7 mouse cellular contexts compared by ENCODE assay signal in genomic region chr7:15945721-15946536, GRCm38 (mm10). TPM values are rescaled to one million over a fixed set of nuclear protein-coding genes. Genes with fewer than 3 reads are reported as not detected.
A peak's percentile ranks its signal among the peaks of the same experiment; 100 is the strongest.
DNase-seq lines count a peak whose midpoint lies in the region; ATAC-seq and TF ChIP-seq lines count a peak whose summit lies in the region.

Gene Nop53, minus strand, starts transcription at chr7:15946074.

- no peaks in the 10 kb centered on the region for H3K27me3 ChIP-seq in embryonic facial prominence, embryonic 12.5 days
- H3K27me3 ChIP-seq in kidney, adult 2 months (replicated peaks; ENCODE audit: control insufficient read depth, insufficient read depth, low read length), result no peaks in the 10 kb centered on the region
- H3K27me3 ChIP-seq in limb, embryonic 12.5 days, result 0 out of 2 replicates have a peak, but pooled peaks cover 3% of the 10 kb centered on the region
- no peaks in the 10 kb centered on the region for H3K27me3 ChIP-seq in midbrain, embryonic 15.5 days (replicated peaks)
- no peaks in the 10 kb centered on the region for H3K27me3 ChIP-seq in spleen, adult 2 months (ENCODE audit: control insufficient read depth, insufficient read depth, low read length)

- no peaks in the 10 kb centered on the region for H3K9me3 ChIP-seq in embryonic facial prominence, embryonic 12.5 days
- no peaks in the 10 kb centered on the region for H3K9me3 ChIP-seq in limb, embryonic 12.5 days
- H3K9me3 ChIP-seq in midbrain, embryonic 15.5 days, result no peaks in the 10 kb centered on the region

- no peak for TF ChIP-seq CTCF in kidney, adult 2 months (conservative IDR thresholded peaks at IDR 0.05; ENCODE audit: insufficient read depth, insufficient read length, low read depth, low read length)
- no peak for TF ChIP-seq CTCF in spleen, adult 2 months (IDR thresholded peaks at IDR 0.05; ENCODE audit: extremely low read depth, insufficient read depth, insufficient read length, insufficient replicate concordance)

- peak; percentile 87 for ATAC-seq in embryonic facial prominence, embryonic 12.5 days (ENCODE audit: insufficient number of reproducible peaks, insufficient read depth, low FRiP score, low TSS enrichment)
- peak; percentile 88 for ATAC-seq in limb, embryonic 12.5 days (ENCODE audit: insufficient number of reproducible peaks, insufficient read depth, low FRiP score, low TSS enrichment, low read depth)
- ATAC-seq in midbrain, embryonic 15.5 days (replicated peaks), result peak; percentile 96

- H3K4me2 ChIP-seq in embryonic facial prominence, embryonic 12.5 days (replicated peaks), result peak within 1 kb of the TSS; percentile 91
- H3K4me2 ChIP-seq in limb, embryonic 12.5 days, result peak within 1 kb of the TSS; percentile 93
- peak within 1 kb of the TSS; percentile 78 for H3K4me2 ChIP-seq in midbrain, embryonic 15.5 days

- peak within 1 kb of the TSS; percentile 86 for H3K27ac ChIP-seq in embryonic facial prominence, embryonic 12.5 days
- peak within 1 kb of the TSS; percentile 97 for H3K27ac ChIP-seq in kidney, adult 2 months (ENCODE audit: insufficient read depth, low read depth, low read length)
- peak within 1 kb of the TSS; percentile 90 for H3K27ac ChIP-seq in limb, embryonic 12.5 days
- H3K27ac ChIP-seq in midbrain, embryonic 15.5 days, result peak within 1 kb of the TSS; percentile 97
- H3K27ac ChIP-seq in spleen, adult 2 months (ENCODE audit: insufficient read depth, low read length), result peak within 1 kb of the TSS; percentile 97

- DNase-seq in adrenal gland, postnatal 25 days, result peak; percentile 91
- DNase-seq in heart, adult 18-20 months, result peak; percentile 96
- peak; percentile 98 for DNase-seq in kidney, adult 2 months
- peak; percentile 84 to 98 for DNase-seq in spleen, adult 2 months (ENCODE audit: low read depth in 1 of 2, low spot score in 2 of 2)

- H3K36me3 ChIP-seq in embryonic facial prominence, embryonic 12.5 days, result peaks cover 35% of the 10 kb centered on the region
- H3K36me3 ChIP-seq in kidney, adult 2 months (ENCODE audit: control insufficient read depth, insufficient read depth, low read length), result no peaks in the 10 kb centered on the region; the same call in 1 of the 2 replicates
- H3K36me3 ChIP-seq in limb, embryonic 12.5 days, result peaks cover 34% of the 10 kb centered on the region
- peaks cover 20% of the 10 kb centered on the region for H3K36me3 ChIP-seq in midbrain, embryonic 15.5 days (replicated peaks)
- H3K36me3 ChIP-seq in spleen, adult 2 months (ENCODE audit: control insufficient read depth, insufficient read depth, low read length), result peaks cover 25% of the 10 kb centered on the region

- no peak for TF ChIP-seq POLR2A in kidney, adult 2 months (IDR thresholded peaks at IDR 0.05; ENCODE audit: low read depth, low read length)
- TF ChIP-seq POLR2A in spleen, adult 2 months (IDR thresholded peaks at IDR 0.05; ENCODE audit: low read depth, low read length), result peak; percentile 36; the same call in 1 of the 2 replicates

- WGBS in embryonic facial prominence, embryonic 12.5 days, result 1% methylated on average over 59 of the region's 59 CpGs
- WGBS in kidney, adult 2 months, result 1% methylated on average over 59 of the region's 59 CpGs
- WGBS in limb, embryonic 12.5 days, result 2% methylated on average over 59 of the region's 59 CpGs
- 1% methylated on average over 59 of the region's 59 CpGs for WGBS in midbrain, embryonic 15.5 days
- 2% methylated on average over 59 of the region's 59 CpGs for WGBS in spleen, adult 2 months

- peak within 1 kb of the TSS; percentile 65 for H3K9ac ChIP-seq in embryonic facial prominence, embryonic 12.5 days
- peak within 1 kb of the TSS; percentile 69 for H3K9ac ChIP-seq in limb, embryonic 12.5 days (replicated peaks)
- peak within 1 kb of the TSS; percentile 78 for H3K9ac ChIP-seq in midbrain, embryonic 15.5 days

- H3K4me3 ChIP-seq in embryonic facial prominence, embryonic 12.5 days, result peak within 1 kb of the TSS; percentile 67
- H3K4me3 ChIP-seq in kidney, adult 2 months (ENCODE audit: insufficient read depth, low read depth, low read length), result peak within 1 kb of the TSS; percentile 83
- H3K4me3 ChIP-seq in limb, embryonic 12.5 days (replicated peaks), result peak within 1 kb of the TSS; percentile 67
- peak within 1 kb of the TSS; percentile 75 for H3K4me3 ChIP-seq in midbrain, embryonic 15.5 days
- H3K4me3 ChIP-seq in spleen, adult 2 months (ENCODE audit: extremely low read depth, insufficient read depth, insufficient read length), result peak within 1 kb of the TSS; percentile 87

- H3K4me1 ChIP-seq in embryonic facial prominence, embryonic 12.5 days, result peaks cover 20% of the 10 kb centered on the region
- H3K4me1 ChIP-seq in kidney, adult 2 months (ENCODE audit: control insufficient read depth, insufficient read depth, low read length), result peaks cover 12% of the 10 kb centered on the region
- H3K4me1 ChIP-seq in limb, embryonic 12.5 days (replicated peaks), result peaks cover 19% of the 10 kb centered on the region
- peaks cover 25% of the 10 kb centered on the region for H3K4me1 ChIP-seq in midbrain, embryonic 15.5 days
- peaks cover 6% of the 10 kb centered on the region; the same call in 1 of the 2 replicates for H3K4me1 ChIP-seq in spleen, adult 2 months (ENCODE audit: control insufficient read depth, insufficient read depth, insufficient read length)

RNA-seq across cellular contexts. Expression of gene Nop53, which starts in this region (rescaled TPM):
- total RNA-seq in adrenal gland, postnatal 25 days (2021), result 174 TPM in 2 replicates
- 184 and 196 TPM in 2 replicates for polyA plus RNA-seq in embryonic facial prominence, embryonic 12.5 days (2016; fragmentation: Nextera tagmentation; extraction: Ambion mirVana)
- total RNA-seq in heart, adult 18-20 months (2021), result 100 to 1,000 TPM; 134 to 143 TPM
- 87.9 and 88.9 TPM in 2 replicates for polyA plus RNA-seq in kidney, adult 2 months (2012; rRNA removed)
- 187 and 192 TPM in 2 replicates for polyA plus RNA-seq in limb, embryonic 12.5 days (2016; fragmentation: Nextera tagmentation; extraction: Ambion mirVana)
- 114 and 126 TPM in 2 replicates for polyA plus RNA-seq in midbrain, embryonic 15.5 days (2015; fragmentation: Nextera tagmentation; extraction: Ambion mirVana)
- polyA plus RNA-seq in spleen, adult 2 months (2012; rRNA removed), result 147 and 203 TPM in 2 replicates

Comparison
In these comparisons a context has a peak if more than half of its experiments do, and no peak if none do; other contexts are left out.
1. Peak in every context shown above with its lines: DNase-seq, ATAC-seq, H3K4me3 ChIP-seq and H3K27ac ChIP-seq.